Mouse (Mus musculus) heart, embryonic 14.5 days (tissue): ENCODE results near the gene Fgfr2. TPM values are rescaled to one million over a fixed set of nuclear protein-coding genes. Genes with fewer than 3 reads are reported as not detected.

Source experiments
- ATAC-seq: fragments of 200-750 bp; cut with Nextera tagmentation; 2 replicates; pipeline ENCODE4 v1.8.0; 2017; ENCODE audit warnings: low read depth, moderate TSS enrichment; ENCODE audit not compliant: insufficient number of reproducible peaks, insufficient read depth, low FRiP score
- H3K27ac ChIP-seq, 2 experiments: fragments of 200-500 bp in 1 of 2; fragments of 300-500 bp in 1 of 2; sonication (generic) in 1 of 2; replicated peaks in 1 of 2; 2 replicates each; pipeline ENCODE4 v1.5.1; 2012 to 2014; ENCODE audit warnings: low read depth in 2 of 2, low read length in 2 of 2, control low read depth in 1 of 2, mild to moderate bottlenecking in 1 of 2, mixed read lengths in 1 of 2; ENCODE audit not compliant: control insufficient read depth in 1 of 2, insufficient read depth in 1 of 2
- H3K27me3 ChIP-seq: fragments of 300-500 bp; sonication (generic); 2 replicates; pipeline ENCODE4 v1.6.1; 2014; ENCODE audit warnings: mild to moderate bottlenecking, low read length, control low read depth; ENCODE audit not compliant: control insufficient read depth, insufficient read depth
- H3K36me3 ChIP-seq: fragments of 300-500 bp; sonication (generic); 2 replicates; pipeline ENCODE4 v1.6.1; 2014; ENCODE audit warnings: mild to moderate bottlenecking, control low read depth, low read length, mixed read lengths; ENCODE audit not compliant: control insufficient read depth, insufficient read depth
- H3K4me1 ChIP-seq, 2 experiments: fragments of 200-500 bp in 1 of 2; fragments of 300-500 bp in 1 of 2; sonication (generic) in 1 of 2; 2 replicates each; pipeline ENCODE4 v1.6.1; 2012 to 2014; ENCODE audit warnings: low read length in 2 of 2, control low read depth in 1 of 2, mixed read lengths in 1 of 2; ENCODE audit not compliant: control insufficient read depth in 2 of 2, insufficient read depth in 2 of 2
- H3K4me2 ChIP-seq: fragments of 300-500 bp; sonication (generic); 2 replicates; pipeline ENCODE4 v1.6.1; 2014; ENCODE audit warnings: mild to moderate bottlenecking, low read length
- H3K4me3 ChIP-seq, 2 experiments: fragments of 200-500 bp in 1 of 2; fragments of 300-500 bp in 1 of 2; sonication (generic) in 1 of 2; 2 replicates each; pipeline ENCODE4 v1.5.1; 2012 to 2014; ENCODE audit warnings: low read length in 2 of 2, mild to moderate bottlenecking in 2 of 2, control low read depth in 1 of 2, low read depth in 1 of 2, moderate library complexity in 1 of 2; ENCODE audit not compliant: control insufficient read depth in 1 of 2, insufficient read depth in 1 of 2
- H3K9ac ChIP-seq: fragments of 300-500 bp; sonication (generic); 2 replicates; pipeline ENCODE4 v1.6.1; 2014; ENCODE audit warnings: mild to moderate bottlenecking, low read length
- H3K9me3 ChIP-seq: fragments of 300-500 bp; sonication (generic); 2 replicates; pipeline ENCODE4 v1.6.1; 2016; ENCODE audit warnings: low read length, control low read depth; ENCODE audit not compliant: control insufficient read depth
- WGBS: fragments of 180-500 bp; shearing (Covaris S2); extraction: QIAGEN DNeasy Blood & Tissue Kit; methylation state at CpG from one replicate; pipeline ENCODE4 v1.1.7; 2014; 5-methylcytosine and 5-hydroxymethylcytosine counted together
- polyA plus RNA-seq: library from polyadenylated mRNA; unstranded; fragments of >200 nt; fragmentation: Nextera tagmentation; extraction: Ambion mirVana; gene quantifications from 2 replicates; pipeline ENCODE4 v1.2.1, GENCODE M21; 2014

The Fgfr2 gene
- polyA plus RNA-seq, 1 experiment from 2014 or later: 22.4 TPM

DNA sequence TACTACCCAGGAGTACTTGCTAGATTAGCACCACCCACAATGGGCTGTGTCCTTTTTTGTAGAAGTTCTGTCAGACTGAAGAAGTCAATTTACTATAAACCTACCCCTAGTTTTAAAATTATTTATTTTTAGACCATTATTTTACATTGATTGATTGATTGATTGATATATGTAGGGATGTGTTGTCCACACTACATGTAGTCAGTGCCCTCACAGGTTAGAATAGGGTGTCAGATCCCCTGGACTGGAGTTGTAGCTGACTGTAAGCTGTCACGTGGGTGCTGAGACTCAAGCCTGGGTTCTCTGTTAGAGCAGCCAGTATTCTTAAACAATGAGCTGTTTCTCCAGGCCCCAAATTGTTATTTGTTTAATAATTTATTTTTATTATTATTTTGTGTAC is 229.8 kb downstream of the Fgfr2 start:
- Histone ChIP-seq H3K4me3 (no peak overlapping the region), H3K9me3 (0 out of 2 replicates have a peak, but pooled peaks cover 4% of the 10 kb centered on the region), H3K27me3 (no peaks in the 10 kb centered on the region), H3K4me2 (no peak overlapping the region), H3K36me3 (no peaks in the 10 kb centered on the region), H3K27ac (no peak overlapping the region), H3K9ac (no peak overlapping the region), H3K4me1 (peaks cover 15 to 22% of the 10 kb centered on the region in 2 experiments)
- no peak for ATAC-seq
- WGBS: 87% methylated on average over 1 of the region's 1 CpGs

DNA sequence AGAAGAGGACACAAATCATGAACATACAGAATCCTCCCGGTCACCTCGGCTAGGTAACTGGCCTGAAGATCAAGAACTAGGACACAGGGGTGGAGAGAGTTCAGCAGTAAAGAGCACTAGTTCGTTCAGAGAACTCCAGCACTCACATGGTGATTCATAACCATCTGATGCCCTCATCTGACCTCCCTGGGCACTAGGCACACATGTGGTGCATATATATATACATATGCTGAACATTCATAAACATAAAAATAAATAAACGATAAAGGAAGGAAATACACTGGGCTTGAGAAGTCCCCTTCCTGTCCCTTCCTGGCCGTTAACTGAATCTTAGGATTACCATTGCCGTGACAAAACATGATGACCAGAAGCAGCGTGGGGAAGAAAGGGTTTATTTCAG is 230.3 kb downstream of the Fgfr2 start:
- H3K27me3 ChIP-seq: no peaks in the 10 kb centered on the region
- H3K4me1 ChIP-seq: peaks cover 15 to 22% of the 10 kb centered on the region in 2 experiments
- ATAC-seq: no peak
- no peaks in the 10 kb centered on the region for H3K36me3 ChIP-seq
- H3K9me3 ChIP-seq: no peaks in the 10 kb centered on the region
- no peak overlapping the region for H3K9ac ChIP-seq
- H3K4me3 ChIP-seq: no peak overlapping the region
- no peak overlapping the region for H3K27ac ChIP-seq
- WGBS: 70% methylated on average over 7 of the region's 7 CpGs
- H3K4me2 ChIP-seq: no peak overlapping the region

DNA sequence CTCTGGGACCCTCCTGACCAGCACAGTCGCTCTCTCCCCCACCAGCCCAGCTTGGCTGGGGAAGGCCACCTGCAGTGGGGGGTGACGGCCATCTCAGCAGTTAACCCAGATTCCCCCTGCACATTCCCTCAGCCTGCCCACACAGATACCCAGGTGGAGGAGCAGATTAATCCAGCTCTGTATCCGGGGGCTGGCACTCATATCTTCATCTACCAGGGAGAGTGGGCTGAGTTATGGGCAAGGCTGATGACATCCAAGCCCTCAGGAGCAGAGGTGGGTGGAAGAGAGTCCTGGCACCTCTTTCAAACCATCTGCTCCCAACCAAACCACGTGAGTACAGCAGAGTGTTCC is 230.9 kb downstream of the Fgfr2 start:
- peaks cover 15 to 22% of the 10 kb centered on the region in 2 experiments for H3K4me1 ChIP-seq
- H3K4me2 ChIP-seq: no peak overlapping the region
- no peak overlapping the region for H3K27ac ChIP-seq
- 60% methylated on average over 4 of the region's 4 CpGs for WGBS
- H3K9ac ChIP-seq: no peak overlapping the region
- no peaks in the 10 kb centered on the region for H3K36me3 ChIP-seq
- H3K27me3 ChIP-seq: no peaks in the 10 kb centered on the region
- no peak for ATAC-seq
- H3K4me3 ChIP-seq: no peak overlapping the region
- no peaks in the 10 kb centered on the region for H3K9me3 ChIP-seq

DNA sequence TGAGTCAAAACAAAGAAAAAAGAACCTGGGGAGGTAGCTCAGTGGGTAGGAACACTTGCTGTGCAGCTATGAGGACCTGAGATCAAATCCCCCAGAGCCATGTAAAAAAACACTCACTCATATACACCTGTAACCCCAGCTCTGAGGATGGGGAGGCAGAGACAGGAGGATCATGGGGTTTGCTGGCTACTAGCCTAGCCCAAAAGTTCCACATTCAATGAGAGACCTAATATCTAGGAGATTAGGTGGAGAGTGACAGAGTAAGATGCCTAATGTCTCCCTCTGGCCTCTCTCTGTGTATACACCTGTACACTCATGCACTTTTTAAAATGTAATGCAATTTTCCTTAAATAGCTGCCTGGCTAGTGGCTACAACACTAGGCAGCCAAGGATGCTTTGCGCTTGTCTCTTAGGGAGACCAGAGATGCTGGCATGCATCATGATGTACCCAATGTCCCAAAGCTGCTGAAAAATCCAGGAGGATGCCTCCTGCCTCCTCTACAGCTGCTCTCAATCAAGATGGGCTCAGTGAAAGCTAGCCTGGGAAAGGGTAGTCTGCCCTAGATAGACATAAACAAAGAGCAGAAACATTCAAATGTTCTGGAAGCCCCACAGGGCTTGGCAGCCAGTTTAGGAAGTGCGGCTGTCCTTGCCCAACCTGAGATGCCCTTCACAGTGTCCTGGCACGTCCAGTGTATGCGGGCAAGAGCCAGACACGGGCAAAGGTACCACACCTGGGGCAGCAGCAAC is 231.4 kb downstream of the Fgfr2 start:
- peaks cover 15 to 21% of the 10 kb centered on the region in 2 experiments for H3K4me1 ChIP-seq
- ATAC-seq: no peak
- H3K9ac ChIP-seq: no peak overlapping the region

DNA sequence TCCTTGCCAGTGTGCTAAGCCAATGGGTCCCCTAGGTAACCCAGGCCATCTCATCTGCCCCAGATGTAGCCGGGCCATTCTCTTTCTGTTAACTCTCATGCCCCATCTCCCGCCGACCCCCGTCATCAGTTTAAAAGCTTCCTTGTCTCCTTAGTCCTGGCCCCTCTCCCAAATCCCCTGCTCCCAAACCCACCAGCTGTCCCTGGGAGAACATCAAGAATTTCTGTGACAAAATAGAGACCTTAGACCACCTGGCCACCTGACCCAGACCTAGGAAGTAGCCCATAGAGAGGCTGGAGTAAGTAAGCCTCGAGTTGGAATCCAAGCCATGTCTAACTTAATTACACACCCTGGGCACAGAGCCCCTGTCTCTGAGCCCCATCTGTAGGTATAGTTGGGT is 232.9 kb downstream of the Fgfr2 start:
- no peak for ATAC-seq
- H3K36me3 ChIP-seq: peaks cover 5% of the 10 kb centered on the region
- H3K27ac ChIP-seq: no peak overlapping the region
- no peak overlapping the region for H3K4me3 ChIP-seq
- no peaks in the 10 kb centered on the region for H3K27me3 ChIP-seq
- WGBS: 87% methylated on average over 5 of the region's 5 CpGs
- no peaks in the 10 kb centered on the region for H3K9me3 ChIP-seq
- no peak overlapping the region for H3K4me2 ChIP-seq
- H3K9ac ChIP-seq: no peak overlapping the region
- H3K4me1 ChIP-seq: peaks cover 7 to 12% of the 10 kb centered on the region in 2 experiments

More for the DNA sequence above, 231.4 kb downstream of the Fgfr2 start:
- Histone ChIP-seq H3K9me3 (no peaks in the 10 kb centered on the region), H3K36me3 (no peaks in the 10 kb centered on the region), H3K4me2 (no peak overlapping the region), H3K4me3 (no peak overlapping the region), H3K27me3 (no peaks in the 10 kb centered on the region), H3K27ac (no peak overlapping the region)
- WGBS: 77% methylated on average over 5 of the region's 5 CpGs

DNA sequence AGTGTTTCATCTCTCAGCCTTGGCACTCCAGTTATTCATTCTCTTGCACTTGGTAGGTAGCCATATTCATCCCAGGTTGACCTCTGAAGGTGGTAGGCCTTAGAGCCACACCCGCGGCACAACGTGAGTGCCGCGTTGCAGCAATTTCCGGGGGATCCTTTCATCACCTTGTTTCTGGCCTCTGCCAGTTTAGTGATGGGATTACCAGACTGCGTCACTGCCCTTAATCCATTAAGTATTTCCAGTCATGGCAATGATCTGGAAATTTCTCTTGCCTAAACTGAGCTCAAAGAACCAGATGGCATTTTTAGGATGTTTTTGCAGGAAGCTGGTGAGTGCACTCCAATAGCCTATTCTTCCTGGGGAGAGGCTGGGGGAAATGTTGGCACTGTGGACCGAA is 233.5 kb downstream of the Fgfr2 start:
- ATAC-seq: no peak
- H3K9me3 ChIP-seq: no peaks in the 10 kb centered on the region
- WGBS: 93% methylated on average over 8 of the region's 8 CpGs

DNA sequence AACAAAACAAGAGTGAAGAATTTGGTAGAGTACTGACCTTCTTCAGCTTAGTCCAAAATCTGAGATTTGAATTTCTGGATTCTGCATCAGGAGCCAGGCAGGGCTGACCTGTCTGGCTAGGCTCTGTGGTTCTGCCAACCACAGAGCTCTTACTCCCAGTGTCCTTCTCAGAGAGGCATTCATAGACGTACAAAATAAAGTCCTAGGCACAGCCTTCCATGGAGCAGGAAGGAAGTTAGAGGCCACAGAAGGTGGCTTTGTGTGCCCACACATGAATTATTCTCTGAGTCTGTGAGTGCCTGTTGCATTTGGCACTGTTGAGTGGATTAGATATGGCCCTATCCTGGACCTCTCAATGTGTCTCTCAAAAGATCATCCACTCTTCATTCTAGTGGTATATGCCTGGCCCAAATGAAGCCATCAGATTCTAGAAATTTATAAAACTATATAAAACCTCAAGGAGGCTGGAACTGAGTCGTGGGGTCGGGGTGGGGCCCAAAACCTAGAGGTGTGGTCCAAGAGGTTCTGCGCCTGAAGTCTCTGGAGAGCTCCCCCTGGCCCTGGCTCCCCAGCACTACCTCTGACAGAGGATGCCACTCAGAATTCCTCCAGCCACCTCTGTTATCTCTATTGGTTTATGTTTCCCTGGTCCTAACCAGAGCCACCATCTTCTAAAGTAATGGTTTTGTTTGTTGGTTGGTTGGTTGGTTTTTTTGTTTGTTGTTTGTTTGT is 234.5 kb downstream of the Fgfr2 start:
- Histone ChIP-seq H3K4me1 (peaks cover 4 to 6% of the 10 kb centered on the region in 2 experiments; a peak in 2 of 4 replicates), H3K36me3 (peaks cover 20% of the 10 kb centered on the region), H3K27ac (no peak overlapping the region), H3K9ac (no peak overlapping the region), H3K9me3 (no peaks in the 10 kb centered on the region), H3K4me2 (no peak overlapping the region), H3K27me3 (no peaks in the 10 kb centered on the region), H3K4me3 (no peak overlapping the region)
- no peak for ATAC-seq
- 62% methylated on average over 4 of the region's 4 CpGs for WGBS

More for the DNA sequence above, 233.5 kb downstream of the Fgfr2 start:
- no peak overlapping the region for H3K9ac ChIP-seq
- H3K4me1 ChIP-seq: peaks cover 5 to 7% of the 10 kb centered on the region in 2 experiments; a peak in 3 of 4 replicates
- H3K36me3 ChIP-seq: peaks cover 10% of the 10 kb centered on the region
- H3K27me3 ChIP-seq: no peaks in the 10 kb centered on the region
- no peak overlapping the region for H3K4me3 ChIP-seq
- no peak overlapping the region for H3K4me2 ChIP-seq
- no peak overlapping the region for H3K27ac ChIP-seq
